Mouse (Mus musculus) intestine, embryonic 14.5 days (tissue): ENCODE data around the gene Tagln2. TPM values are rescaled to one million over a fixed set of nuclear protein-coding genes. Genes with fewer than 3 reads are reported as not detected.

Source experiments
- ATAC-seq: fragments of 200-750 bp; cut with Nextera tagmentation; replicated peaks from 2 replicates; pipeline ENCODE4 v1.8.0; 2017; ENCODE audit warnings: low read depth, moderate number of reproducible peaks, moderate TSS enrichment, moderate library complexity; ENCODE audit not compliant: low FRiP score, low TSS enrichment
- DNase-seq: peaks from one replicate; pipeline ENCODE4 v3.0.0-alpha.2; 2018; ENCODE audit warnings: low spot score
- H3K27ac ChIP-seq: fragments of 300-500 bp; sonication (generic); 2 replicates; pipeline ENCODE4 v1.5.1; 2014; ENCODE audit warnings: low read depth, mild to moderate bottlenecking, control low read depth
- H3K27me3 ChIP-seq: fragments of 300-500 bp; sonication (generic); replicated peaks from 2 replicates; pipeline ENCODE4 v1.6.1; 2014; ENCODE audit warnings: low read length, control low read depth; ENCODE audit not compliant: control insufficient read depth, insufficient read depth
- H3K36me3 ChIP-seq: fragments of 300-500 bp; sonication (generic); 2 replicates; pipeline ENCODE4 v1.6.1; 2014; ENCODE audit warnings: low read length, control low read depth; ENCODE audit not compliant: control insufficient read depth, insufficient read depth
- H3K4me1 ChIP-seq: fragments of 300-500 bp; sonication (generic); replicated peaks from 2 replicates; pipeline ENCODE4 v1.6.1; 2014; ENCODE audit warnings: low read length, control low read depth, mixed read lengths; ENCODE audit not compliant: control insufficient read depth, insufficient read depth
- H3K4me2 ChIP-seq: fragments of 300-500 bp; sonication (generic); 2 replicates; pipeline ENCODE4 v1.6.1; 2014; ENCODE audit warnings: low read length
- H3K4me3 ChIP-seq: fragments of 300-500 bp; sonication (generic); 2 replicates; pipeline ENCODE4 v1.5.1; 2014; ENCODE audit warnings: low read depth, low read length, control low read depth, mixed read lengths
- H3K9ac ChIP-seq: fragments of 300-500 bp; sonication (generic); 2 replicates; pipeline ENCODE4 v1.6.1; 2014; ENCODE audit warnings: mild to moderate bottlenecking, low read length
- H3K9me3 ChIP-seq: fragments of 300-500 bp; sonication (generic); 2 replicates; pipeline ENCODE4 v1.6.1; 2016; ENCODE audit warnings: low read length, control low read depth; ENCODE audit not compliant: control insufficient read depth
- WGBS: fragments of 180-500 bp; shearing (Covaris S2); extraction: QIAGEN DNeasy Blood & Tissue Kit; methylation state at CpG from one replicate; pipeline ENCODE4 v1.1.7; 2014; 5-methylcytosine and 5-hydroxymethylcytosine counted together
- polyA plus RNA-seq: library from polyadenylated mRNA; unstranded; fragments of >200 nt; fragmentation: Nextera tagmentation; extraction: Ambion mirVana; gene quantifications from 2 replicates; pipeline ENCODE4 v1.2.1, GENCODE M21; 2014

Gene Tagln2
- polyA plus RNA-seq, 1 experiment from 2014 or later = 241 TPM

DNA sequence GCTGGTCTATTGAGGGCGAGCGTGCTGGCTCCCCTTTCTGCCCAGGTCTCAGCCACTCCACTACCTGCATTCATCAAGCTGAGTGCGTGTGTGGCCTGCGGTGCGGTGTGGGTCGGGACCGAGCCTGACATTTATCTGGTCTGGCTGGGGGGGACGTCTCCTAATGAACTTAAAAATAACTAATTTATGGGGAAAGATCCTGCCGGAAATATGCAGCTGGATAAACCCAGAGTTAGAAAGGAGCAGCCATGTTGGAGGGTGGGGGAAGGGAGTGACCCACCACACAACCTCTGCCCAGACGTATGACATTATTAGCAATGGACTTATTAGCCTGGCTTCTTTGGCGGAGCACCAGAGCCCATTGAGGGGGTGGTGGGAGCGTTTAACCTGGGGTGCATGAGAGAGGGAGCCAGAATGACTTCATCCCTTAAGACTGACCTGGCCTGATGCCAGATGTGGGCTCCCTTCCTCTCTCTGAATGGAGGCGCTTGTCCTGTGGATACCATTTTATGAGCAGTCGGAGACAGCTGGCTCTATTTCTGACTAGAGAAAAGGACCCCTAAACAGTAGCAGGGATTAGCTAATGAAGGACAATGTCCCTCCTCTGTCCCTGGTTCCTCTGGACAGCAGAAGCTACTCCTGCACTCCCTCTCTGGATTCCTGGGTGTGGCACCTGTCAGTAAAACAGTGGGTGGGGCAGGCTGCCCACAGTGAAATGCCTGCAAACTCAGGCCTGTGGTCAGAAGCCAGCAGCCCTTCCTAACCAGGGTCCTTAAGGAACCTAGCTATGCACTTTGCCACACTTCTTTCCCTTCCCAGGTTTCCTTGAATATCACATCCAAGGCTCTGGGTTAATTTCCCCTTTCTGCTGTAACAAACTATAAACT is 3.5 kb downstream of the Tagln2 start:
- DNase-seq (peak; percentile 83), ATAC-seq (0 out of 2 replicates have a peak, but pooled peaks have one; percentile 3)
- H3K36me3 ChIP-seq = peaks cover 34% of the 10 kb centered on the region
- H3K4me2 ChIP-seq = peak overlapping the region; percentile 59
- H3K9me3 ChIP-seq = no peaks in the 10 kb centered on the region
- H3K9ac ChIP-seq = 0 out of 2 replicates have a peak overlapping the region, but pooled peaks have one; percentile 13
- peak overlapping the region; percentile 68 for H3K27ac ChIP-seq
- 15% methylated on average over 14 of the region's 14 CpGs for WGBS
- peak overlapping the region; percentile 67 for H3K4me3 ChIP-seq
- H3K4me1 ChIP-seq = peaks cover 34% of the 10 kb centered on the region
- no peaks in the 10 kb centered on the region for H3K27me3 ChIP-seq

- Histone ChIP-seq H3K36me3 (peaks cover 36% of the 10 kb centered on the region), H3K9me3 (no peaks in the 10 kb centered on the region), H3K27me3 (no peaks in the 10 kb centered on the region), H3K4me2 (no peak overlapping the region; the same call in 1 of the 2 replicates), H3K27ac (no peak overlapping the region), H3K9ac (no peak overlapping the region), H3K4me1 (peaks cover 36% of the 10 kb centered on the region), H3K4me3 (no peak overlapping the region)
- ATAC-seq (no peak), DNase-seq (no peak)
- 75% methylated on average over 8 of the region's 8 CpGs for WGBS
These were observed 4.9 kb downstream of the Tagln2 start for GRCm38 (mm10) chr1:172504756-172505155.

- no peak overlapping the region for H3K4me3 ChIP-seq
- DNase-seq (no peak), ATAC-seq (no peak)
- H3K4me2 ChIP-seq = no peak overlapping the region
- H3K9me3 ChIP-seq = no peaks in the 10 kb centered on the region
- no peak overlapping the region for H3K27ac ChIP-seq
- no peak overlapping the region for H3K9ac ChIP-seq
- H3K27me3 ChIP-seq = no peaks in the 10 kb centered on the region
- 57% methylated on average over 5 of the region's 5 CpGs for WGBS
- peaks cover 31% of the 10 kb centered on the region for H3K4me1 ChIP-seq
- H3K36me3 ChIP-seq = peaks cover 36% of the 10 kb centered on the region
These were observed 7.2 kb downstream of the Tagln2 start for GRCm38 (mm10) chr1:172507001-172507400.

GRCm38 (mm10) chr1:172507701-172508100 is 7.9 kb downstream of the Tagln2 start:
- Histone ChIP-seq H3K4me3 (no peak overlapping the region), H3K4me1 (peaks cover 26% of the 10 kb centered on the region), H3K27me3 (no peaks in the 10 kb centered on the region), H3K9me3 (no peaks in the 10 kb centered on the region), H3K9ac (no peak overlapping the region), H3K4me2 (no peak overlapping the region), H3K27ac (no peak overlapping the region), H3K36me3 (peaks cover 36% of the 10 kb centered on the region)
- WGBS = 84% methylated on average over 3 of the region's 3 CpGs
- no peak for ATAC-seq
- DNase-seq = no peak

- peaks cover 36% of the 10 kb centered on the region for H3K36me3 ChIP-seq
- H3K9me3 ChIP-seq = no peaks in the 10 kb centered on the region
- ATAC-seq = no peak
- H3K27ac ChIP-seq = no peak overlapping the region
- 42% methylated on average over 2 of the region's 2 CpGs for WGBS
- H3K27me3 ChIP-seq = no peaks in the 10 kb centered on the region
- no peak overlapping the region for H3K4me2 ChIP-seq
- no peak for DNase-seq
- no peak overlapping the region for H3K9ac ChIP-seq
- no peak overlapping the region for H3K4me3 ChIP-seq
- H3K4me1 ChIP-seq = peaks cover 26% of the 10 kb centered on the region
These were observed 8.3 kb downstream of the Tagln2 start for GRCm38 (mm10) chr1:172508172-172508571.

GRCm38 (mm10) chr1:172509235-172509634 is 9.4 kb downstream of the Tagln2 start:
- peaks cover 36% of the 10 kb centered on the region for H3K36me3 ChIP-seq
- H3K9me3 ChIP-seq = no peaks in the 10 kb centered on the region
- peaks cover 18% of the 10 kb centered on the region for H3K4me1 ChIP-seq
- peak overlapping the region; percentile 17; the same call in 1 of the 2 replicates for H3K27ac ChIP-seq
- H3K4me3 ChIP-seq = no peak overlapping the region
- H3K9ac ChIP-seq = no peak overlapping the region
- H3K4me2 ChIP-seq = no peak overlapping the region
- ATAC-seq = no peak
- 72% methylated on average over 5 of the region's 5 CpGs for WGBS
- H3K27me3 ChIP-seq = no peaks in the 10 kb centered on the region
- DNase-seq = no peak

DNA sequence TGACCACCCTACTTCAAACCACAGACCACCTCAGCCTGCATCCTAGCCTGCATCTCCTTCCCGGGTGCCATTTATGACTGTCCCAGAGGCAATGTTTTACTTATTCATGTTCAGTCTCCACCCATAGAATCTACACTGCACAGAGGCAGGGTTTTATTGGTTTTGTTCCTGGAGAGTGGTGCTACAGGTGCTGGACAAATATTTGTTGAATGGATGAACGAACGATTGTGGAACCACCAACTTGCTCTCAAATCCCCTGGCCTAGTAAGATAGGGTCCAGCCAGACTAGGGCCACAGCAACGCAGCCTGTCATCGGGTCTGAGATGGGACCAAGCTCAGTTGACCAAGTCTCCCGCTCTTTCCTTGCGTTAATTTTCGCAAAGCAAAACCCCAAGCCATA is 10.1 kb downstream of the Tagln2 start:
- ATAC-seq = peak; percentile 34; the same call in 1 of the 2 replicates
- no peak for DNase-seq
- H3K9ac ChIP-seq = no peak overlapping the region
- H3K9me3 ChIP-seq = no peaks in the 10 kb centered on the region
- H3K4me1 ChIP-seq = peaks cover 11% of the 10 kb centered on the region; the same call in 1 of the 2 replicates
- peak overlapping the region; percentile 14 for H3K4me2 ChIP-seq
- 38% methylated on average over 8 of the region's 8 CpGs for WGBS
- no peak overlapping the region for H3K4me3 ChIP-seq
- H3K36me3 ChIP-seq = peaks cover 34% of the 10 kb centered on the region
- no peaks in the 10 kb centered on the region for H3K27me3 ChIP-seq
- H3K27ac ChIP-seq = peak overlapping the region; percentile 38; the same call in 1 of the 2 replicates

DNA sequence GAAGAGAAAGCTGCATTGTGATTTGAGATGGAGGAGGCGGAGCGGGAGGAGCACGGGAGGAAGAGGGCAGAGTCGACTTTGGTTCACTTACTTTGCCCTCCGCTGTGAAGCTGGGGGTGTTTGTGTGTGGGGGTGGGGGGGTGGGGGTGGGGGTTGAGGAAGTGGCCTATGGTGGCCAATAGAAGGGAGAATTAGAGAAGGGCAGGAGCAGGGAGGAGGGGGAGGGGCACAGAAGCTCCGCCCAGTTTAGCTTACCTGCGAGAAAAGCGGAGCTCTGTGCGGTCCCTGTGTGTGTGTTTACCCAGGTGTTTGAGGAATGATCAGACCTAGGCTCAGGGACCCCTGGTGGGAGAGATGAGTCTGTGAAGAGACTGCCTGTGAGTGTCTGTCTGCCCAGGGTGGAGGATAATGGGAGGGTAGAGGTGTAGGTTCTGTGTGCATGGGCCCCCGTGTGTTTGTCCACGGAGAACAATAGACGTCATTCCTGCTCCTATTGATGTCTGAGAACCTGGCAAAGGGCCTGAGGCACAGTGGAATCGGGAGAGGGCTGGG is 10.7 kb downstream of the Tagln2 start:
- ATAC-seq = peak; percentile 67
- Histone ChIP-seq H3K27me3 (no peaks in the 10 kb centered on the region), H3K36me3 (peaks cover 30% of the 10 kb centered on the region), H3K9me3 (no peaks in the 10 kb centered on the region), H3K4me1 (peaks cover 11% of the 10 kb centered on the region; the same call in 1 of the 2 replicates), H3K4me2 (peak overlapping the region; percentile 23; the same call in 1 of the 2 replicates), H3K27ac (peak overlapping the region; percentile 38; the same call in 1 of the 2 replicates), H3K4me3 (no peak overlapping the region), H3K9ac (no peak overlapping the region)
- WGBS = 35% methylated on average over 13 of the region's 13 CpGs
- DNase-seq = no peak
